Mouse (Mus musculus) liver, embryonic 14.5 days (tissue): ENCODE results near the gene Shd. TPM values are rescaled to one million over a fixed set of nuclear protein-coding genes. Genes with fewer than 3 reads are reported as not detected.
A peak's percentile ranks its signal among the peaks of the same experiment; 100 is the strongest.

ENCODE experiments used
- ATAC-seq: fragments of 200-750 bp; cut with Nextera tagmentation; 2 replicates; pipeline ENCODE4 v1.8.0; 2017; ENCODE audit warnings: moderate number of reproducible peaks, mild to moderate bottlenecking, moderate library complexity; ENCODE audit not compliant: insufficient read depth
- DNase-seq, 3 experiments: peaks; one replicate each; pipeline ENCODE4 v3.0.0-alpha.2; 2012 to 2013; ENCODE audit warnings: low read depth in 3 of 3, low spot score in 3 of 3
- H3K27ac ChIP-seq: fragments of 300-500 bp; sonication (generic); 2 replicates; pipeline ENCODE4 v1.5.1; 2014; ENCODE audit warnings: moderate library complexity, mild to moderate bottlenecking, control low read depth, inconsistent platforms
- H3K27me3 ChIP-seq: fragments of 300-500 bp; sonication (generic); 2 replicates; pipeline ENCODE4 v1.6.1; 2014; ENCODE audit warnings: mild to moderate bottlenecking, low read length, moderate library complexity; ENCODE audit not compliant: control insufficient read depth, insufficient read depth
- H3K36me3 ChIP-seq: fragments of 300-500 bp; sonication (generic); replicated peaks from 2 replicates; pipeline ENCODE4 v1.6.1; 2014; ENCODE audit warnings: low read depth; ENCODE audit not compliant: control insufficient read depth, insufficient read depth
- H3K4me1 ChIP-seq, 2 experiments: fragments of 200-500 bp in 1 of 2; fragments of 300-500 bp in 1 of 2; sonication (generic) in 1 of 2; replicated peaks; 2 replicates each; pipeline ENCODE4 v1.6.1; 2012 to 2014; ENCODE audit warnings: antibody characterized with exemption in 1 of 2, inconsistent platforms in 1 of 2, low read length in 1 of 2; ENCODE audit not compliant: control insufficient read depth in 2 of 2, insufficient read depth in 2 of 2
- H3K4me2 ChIP-seq: fragments of 300-500 bp; sonication (generic); 2 replicates; pipeline ENCODE4 v1.6.1; 2014; ENCODE audit warnings: low read depth, mild to moderate bottlenecking, control low read depth, moderate library complexity
- H3K4me3 ChIP-seq, 2 experiments: fragments of 200-500 bp in 1 of 2; fragments of 300-500 bp in 1 of 2; sonication (generic) in 1 of 2; 2 replicates each; pipeline ENCODE4 v1.5.1; 2012 to 2014; ENCODE audit warnings: low read depth in 2 of 2, low read length in 2 of 2, mild to moderate bottlenecking in 2 of 2, control low read depth in 1 of 2, inconsistent platforms in 1 of 2, moderate library complexity in 1 of 2; ENCODE audit not compliant: insufficient read depth in 1 of 2
- H3K9ac ChIP-seq: fragments of 300-500 bp; sonication (generic); replicated peaks from 2 replicates; pipeline ENCODE4 v1.6.1; 2014; ENCODE audit warnings: mild to moderate bottlenecking, control low read depth, moderate library complexity
- H3K9me3 ChIP-seq: fragments of 300-500 bp; sonication (generic); 2 replicates; pipeline ENCODE4 v1.6.1; 2016; ENCODE audit warnings: low read length, mixed read lengths; ENCODE audit not compliant: control insufficient read depth
- CTCF ChIP-seq: IDR thresholded peaks from 2 replicates; pipeline ENCODE4 v1.5.1; 2016; ENCODE audit warnings: antibody characterized with exemption, low read depth, control low read depth
- EP300 ChIP-seq: IDR thresholded peaks from 2 replicates; pipeline ENCODE4 v1.6.1; 2016; ENCODE audit warnings: antibody characterized with exemption, low read depth
- WGBS: fragments of 180-500 bp; shearing (Covaris S2); extraction: QIAGEN DNeasy Blood & Tissue Kit; methylation state at CpG from one replicate; pipeline ENCODE4 v1.1.7; 2014; ENCODE audit not compliant: insufficient replicate concordance; 5-methylcytosine and 5-hydroxymethylcytosine counted together
- polyA plus RNA-seq, 2 experiments: library from polyadenylated mRNA; depleted of rRNA in 1 of 2; stranded (reverse) in 1 of 2; unstranded in 1 of 2; fragments of >200 nt; fragmentation: Nextera tagmentation in 1 of 2; extraction: Ambion mirVana in 1 of 2; gene quantifications; 2 replicates each; pipeline versions ENCODE4 v1.2.1 to v1.2.3; 2012 to 2014

Gene Shd
- polyA plus RNA-seq, 2 experiments: 0.31 TPM; not detected in 1

DNA sequence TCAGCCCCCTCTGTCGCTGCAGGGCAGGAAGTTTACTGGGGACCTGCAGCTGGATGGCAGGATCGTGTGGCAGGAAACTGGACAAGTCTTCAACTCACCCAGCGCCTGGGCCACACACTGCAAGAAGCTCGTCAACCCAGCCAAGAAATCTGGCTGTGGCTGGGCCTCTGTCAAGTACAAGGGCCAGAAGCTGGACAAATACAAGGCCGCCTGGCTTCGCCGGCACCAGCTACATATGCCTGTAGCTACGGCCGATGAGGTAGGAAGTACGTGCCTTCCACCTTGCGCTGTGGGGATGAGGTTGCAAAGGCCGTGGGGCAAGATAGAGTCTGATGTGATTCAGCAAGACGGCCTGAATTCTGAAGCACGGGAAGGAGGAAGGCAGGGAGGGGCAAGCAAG is 40.0 kb downstream of the Shd start:
- WGBS: 62% methylated on average over 14 of the region's 14 CpGs
- Histone ChIP-seq H3K36me3 (peaks cover under 1% of the 10 kb centered on the region; the same call in 1 of the 2 replicates), H3K4me1 (peaks cover 0 to 18% of the 10 kb centered on the region in 2 experiments; a peak in 3 of 4 replicates), H3K4me2 (peak overlapping the region; percentile 95), H3K27ac (no peak overlapping the region), H3K27me3 (no peaks in the 10 kb centered on the region), H3K9ac (no peak overlapping the region), H3K4me3 (no peak overlapping the region), H3K9me3 (no peaks in the 10 kb centered on the region)
- TF ChIP-seq CTCF (no peak), EP300 (no peak)
- no peak for DNase-seq
- ATAC-seq: no peak

DNA sequence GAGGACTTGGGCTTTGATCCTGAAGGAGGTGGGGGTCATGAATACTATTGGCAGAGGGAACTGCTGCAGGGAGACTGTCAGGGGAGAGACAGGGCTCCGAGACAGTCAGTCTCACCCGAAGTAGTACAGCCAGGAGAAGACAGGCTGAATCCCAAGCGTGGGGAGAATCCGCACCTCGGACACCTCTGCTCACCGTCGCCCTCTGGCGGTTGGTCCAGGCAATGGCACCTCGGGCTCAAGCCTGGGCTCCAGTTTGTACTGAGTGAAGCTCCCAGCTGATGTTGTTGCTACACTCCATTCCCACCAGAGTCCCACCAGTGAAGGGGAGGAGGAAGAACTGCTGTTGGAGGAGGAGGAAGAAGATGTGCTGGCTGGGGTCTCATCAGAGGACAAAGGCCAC is 40.4 kb downstream of the Shd start:
- H3K4me3 ChIP-seq: no peak overlapping the region
- peak overlapping the region; percentile 95 for H3K4me2 ChIP-seq
- no peaks in the 10 kb centered on the region for H3K27me3 ChIP-seq
- DNase-seq (peak; percentile 28 to 36 (median 30)), ATAC-seq (no peak)
- under 1% methylated on average over 9 of the region's 9 CpGs for WGBS
- H3K9ac ChIP-seq: no peak overlapping the region
- H3K4me1 ChIP-seq: peaks cover 0 to 18% of the 10 kb centered on the region in 2 experiments; a peak in 3 of 4 replicates
- peaks cover 4% of the 10 kb centered on the region; the same call in 1 of the 2 replicates for H3K36me3 ChIP-seq
- H3K9me3 ChIP-seq: no peaks in the 10 kb centered on the region
- no peak overlapping the region for H3K27ac ChIP-seq
- TF ChIP-seq CTCF (peak; percentile 100), EP300 (no peak)

GRCm38 (mm10) chr17:56011441-56011840 is 41.2 kb downstream of the Shd start:
- H3K36me3 ChIP-seq: peaks cover 4% of the 10 kb centered on the region; the same call in 1 of the 2 replicates
- DNase-seq (no peak), ATAC-seq (no peak)
- H3K4me1 ChIP-seq: peaks cover 0 to 18% of the 10 kb centered on the region in 2 experiments; a peak in 3 of 4 replicates
- no peak overlapping the region for H3K9ac ChIP-seq
- WGBS: 82% methylated on average over 7 of the region's 7 CpGs
- no peaks in the 10 kb centered on the region for H3K9me3 ChIP-seq
- no peak overlapping the region for H3K27ac ChIP-seq
- H3K4me2 ChIP-seq: no peak overlapping the region
- H3K27me3 ChIP-seq: no peaks in the 10 kb centered on the region
- TF ChIP-seq CTCF (no peak), EP300 (no peak)
- H3K4me3 ChIP-seq: no peak overlapping the region

- H3K27ac ChIP-seq: no peak overlapping the region
- H3K9ac ChIP-seq: no peak overlapping the region
- no peak overlapping the region for H3K4me3 ChIP-seq
- no peaks in the 10 kb centered on the region for H3K9me3 ChIP-seq
- WGBS: 84% methylated on average over 9 of the region's 9 CpGs
- ATAC-seq (no peak), DNase-seq (no peak)
- H3K36me3 ChIP-seq: peaks cover 17% of the 10 kb centered on the region
- H3K27me3 ChIP-seq: no peaks in the 10 kb centered on the region
- no peak overlapping the region for H3K4me2 ChIP-seq
- TF ChIP-seq CTCF (no peak), EP300 (no peak)
- no peaks in the 10 kb centered on the region for H3K4me1 ChIP-seq
These were observed 45.0 kb downstream of the Shd start for GRCm38 (mm10) chr17:56015293-56015692.

DNA sequence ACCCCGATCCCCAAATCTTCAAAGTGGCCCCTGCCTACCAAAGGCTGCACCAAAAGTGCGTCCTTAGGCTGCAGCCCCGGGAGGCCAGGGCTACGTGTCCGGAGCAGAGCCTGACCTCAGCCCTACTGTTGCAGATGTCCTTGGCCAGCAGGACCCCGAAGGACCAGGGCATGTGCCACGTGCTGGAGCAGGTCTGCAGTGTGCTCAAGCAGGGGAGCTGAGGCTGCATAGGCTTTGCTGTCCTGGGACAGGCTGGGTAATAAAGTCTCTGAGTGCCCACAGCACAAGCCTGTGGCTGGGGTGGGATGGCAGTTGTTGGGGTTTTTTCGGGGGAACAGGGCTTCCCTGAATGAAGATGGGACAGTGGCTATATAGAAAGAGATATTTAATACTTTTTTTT is 46.1 kb downstream of the Shd start:
- Histone ChIP-seq H3K9me3 (no peaks in the 10 kb centered on the region), H3K4me1 (no peaks in the 10 kb centered on the region), H3K36me3 (peaks cover 17% of the 10 kb centered on the region), H3K27ac (no peak overlapping the region), H3K27me3 (no peaks in the 10 kb centered on the region), H3K4me3 (no peak overlapping the region), H3K4me2 (no peak overlapping the region), H3K9ac (no peak overlapping the region)
- DNase-seq (no peak), ATAC-seq (no peak)
- 82% methylated on average over 8 of the region's 8 CpGs for WGBS
- TF ChIP-seq CTCF (no peak), EP300 (no peak)
